Mouse (Mus musculus): ENCODE results near the gene Wnt16. TPM values are rescaled to one million over a fixed set of nuclear protein-coding genes. Genes with fewer than 3 reads are reported as not detected.

Gene Wnt16
- total RNA-seq, 1 experiment from 2014 or later, result not detected

GRCm38 (mm10) chr6:22297028-22297427, 9.0 kb downstream of the Wnt16 start:
- no peak for ATAC-seq (ENCODE audit: extremely low read depth, insufficient number of reproducible peaks, low FRiP score, poor library complexity, severe bottlenecking)

GRCm38 (mm10) chr6:22298059-22298458, 10.0 kb downstream of the Wnt16 start:
- ATAC-seq (ENCODE audit: extremely low read depth, insufficient number of reproducible peaks, low FRiP score, poor library complexity, severe bottlenecking), result no peak

- peak; percentile 80 for ATAC-seq (ENCODE audit: extremely low read depth, insufficient number of reproducible peaks, low FRiP score, poor library complexity, severe bottlenecking)
Observed at GRCm38 (mm10) chr6:22325364-22326072, 37.5 kb downstream of the Wnt16 start.

DNA sequence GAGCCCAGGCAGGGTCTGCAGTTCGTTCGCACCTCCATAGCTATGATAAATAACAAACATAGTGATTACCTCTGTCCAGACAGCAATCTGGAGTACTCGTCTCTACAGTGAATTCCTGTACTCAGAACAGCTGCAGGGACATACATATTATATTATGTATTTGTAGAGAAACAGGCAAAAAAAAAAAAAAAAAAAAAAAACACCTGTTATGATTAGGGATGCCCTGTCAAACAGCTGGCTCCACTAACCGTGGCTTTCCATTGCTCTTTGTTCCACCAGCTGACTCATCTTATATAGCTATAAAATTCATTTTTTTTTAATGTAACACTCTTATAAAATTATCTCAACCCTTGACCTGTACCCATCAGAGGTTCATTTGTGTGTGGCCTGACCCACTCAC, 38.3 kb downstream of the Wnt16 start:
- ATAC-seq (ENCODE audit: extremely low read depth, insufficient number of reproducible peaks, low FRiP score, poor library complexity, severe bottlenecking), result no peak

DNA sequence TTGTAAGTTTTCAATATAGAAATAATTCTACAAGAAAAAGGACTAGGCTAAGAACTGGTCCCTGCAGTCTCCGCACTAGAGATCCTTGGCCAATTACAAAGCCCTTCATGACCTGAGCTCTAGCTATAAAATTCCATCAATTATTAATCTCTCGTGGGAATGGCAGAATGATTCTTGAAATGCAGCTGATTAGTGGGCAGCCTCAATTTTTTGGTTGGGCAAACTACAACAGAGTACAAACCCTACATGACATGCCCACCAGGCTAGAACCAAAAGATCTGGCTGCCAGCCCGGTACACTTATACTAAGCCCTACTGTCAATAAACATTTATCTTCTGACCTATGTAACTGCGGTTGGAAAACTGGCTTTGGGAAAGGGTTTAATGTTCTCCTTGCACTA, 39.1 kb downstream of the Wnt16 start:
- ATAC-seq (ENCODE audit: extremely low read depth, insufficient number of reproducible peaks, low FRiP score, poor library complexity, severe bottlenecking), result no peak

GRCm38 (mm10) chr6:22327931-22328330, 39.9 kb downstream of the Wnt16 start:
- no peak for ATAC-seq (ENCODE audit: extremely low read depth, insufficient number of reproducible peaks, low FRiP score, poor library complexity, severe bottlenecking)

- ATAC-seq (ENCODE audit: extremely low read depth, insufficient number of reproducible peaks, low FRiP score, poor library complexity, severe bottlenecking), result peak; percentile 56
Observed at GRCm38 (mm10) chr6:22330169-22330960, 42.3 kb downstream of the Wnt16 start.

DNA sequence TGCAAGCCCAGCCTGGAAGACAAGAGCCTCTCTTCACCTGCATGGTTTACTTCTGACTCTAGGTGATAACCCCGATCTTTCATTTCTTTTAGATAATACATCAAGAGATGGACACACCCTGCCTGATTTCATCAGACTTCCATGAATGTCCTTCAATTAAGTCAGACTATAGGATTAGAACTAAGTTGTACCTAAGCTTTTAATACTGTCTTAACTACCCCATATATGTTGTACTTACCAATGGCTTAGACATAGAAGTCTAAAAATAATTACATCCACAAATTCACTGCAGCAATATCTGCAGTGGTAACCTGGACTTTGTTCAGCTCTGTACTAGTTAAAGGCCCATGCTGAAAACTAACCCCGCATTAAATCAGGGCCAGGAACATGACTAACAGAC, 44.5 kb downstream of the Wnt16 start:
- no peak for ATAC-seq (ENCODE audit: extremely low read depth, insufficient number of reproducible peaks, low FRiP score, poor library complexity, severe bottlenecking)

DNA sequence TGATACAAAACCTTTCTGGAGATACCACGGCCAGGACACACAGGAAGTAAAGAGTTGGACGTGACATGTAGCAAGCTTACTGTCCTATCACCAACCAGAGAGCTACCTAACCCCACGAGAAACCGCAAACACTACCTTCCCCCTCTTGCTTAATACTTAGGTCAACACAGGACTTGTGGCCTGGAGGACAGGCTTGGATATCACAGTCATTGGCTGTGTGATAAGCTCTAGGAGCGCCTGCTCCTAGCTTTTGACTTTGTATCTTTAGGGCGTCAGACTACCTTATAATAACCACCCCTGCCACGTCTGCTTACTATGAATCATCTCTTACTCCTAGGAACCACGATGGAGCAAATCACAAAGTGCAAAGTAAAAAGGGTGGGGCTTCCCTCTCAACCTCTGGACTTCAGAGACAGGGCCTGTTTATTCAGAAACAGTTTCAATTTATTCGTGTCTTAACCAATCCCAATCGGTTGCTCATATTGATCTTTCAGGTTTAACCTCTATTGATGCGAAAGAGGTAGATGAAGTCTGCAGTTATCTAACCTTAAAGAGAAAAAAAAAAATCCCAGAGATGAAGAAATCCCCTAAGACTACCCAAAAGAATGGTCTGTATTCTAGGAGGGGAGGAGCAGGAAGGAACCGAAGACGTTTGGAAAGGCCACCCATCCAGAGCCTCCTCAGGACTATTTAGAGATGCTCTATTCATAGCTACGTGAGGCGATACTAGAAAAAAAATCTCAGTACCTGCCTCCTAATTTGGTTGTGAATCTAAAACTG, 51.9 kb downstream of the Wnt16 start:
- ATAC-seq (ENCODE audit: extremely low read depth, insufficient number of reproducible peaks, low FRiP score, poor library complexity, severe bottlenecking), result peak; percentile 46; the same call in 1 of the 2 replicates

- no peak for ATAC-seq (ENCODE audit: extremely low read depth, insufficient number of reproducible peaks, low FRiP score, poor library complexity, severe bottlenecking)
Observed at GRCm38 (mm10) chr6:22340779-22341178, 52.8 kb downstream of the Wnt16 start.

DNA sequence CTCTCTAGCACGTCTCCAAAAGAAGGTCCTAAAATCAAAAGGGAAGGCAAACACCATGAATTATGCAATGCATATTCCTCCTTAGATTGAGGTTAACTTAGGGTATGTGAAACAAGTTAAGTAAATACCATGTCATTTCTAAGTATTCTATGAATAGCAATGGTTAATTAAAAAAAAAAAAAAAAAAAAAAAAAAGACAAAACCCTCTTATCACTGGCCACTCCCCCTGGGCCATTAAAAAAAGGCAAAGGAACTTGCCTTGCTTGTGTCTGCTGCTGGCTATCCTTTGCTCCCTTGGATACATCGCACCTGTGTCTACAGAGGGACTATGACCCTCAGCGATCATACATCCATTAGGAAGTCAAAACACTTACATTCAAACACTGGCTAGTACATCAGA, 55.3 kb downstream of the Wnt16 start:
- ATAC-seq (ENCODE audit: extremely low read depth, insufficient number of reproducible peaks, low FRiP score, poor library complexity, severe bottlenecking), result no peak

GRCm38 (mm10) chr6:22343706-22344105, 55.7 kb downstream of the Wnt16 start:
- no peak for ATAC-seq (ENCODE audit: extremely low read depth, insufficient number of reproducible peaks, low FRiP score, poor library complexity, severe bottlenecking)

GRCm38 (mm10) chr6:22344443-22344842, 56.4 kb downstream of the Wnt16 start:
- ATAC-seq (ENCODE audit: extremely low read depth, insufficient number of reproducible peaks, low FRiP score, poor library complexity, severe bottlenecking), result no peak

GRCm38 (mm10) chr6:22347132-22347902, 59.3 kb downstream of the Wnt16 start:
- peak; percentile 29; the same call in 1 of the 2 replicates for ATAC-seq (ENCODE audit: extremely low read depth, insufficient number of reproducible peaks, low FRiP score, poor library complexity, severe bottlenecking)

Other genes with a start within 250 kb of the Wnt16 start
- 63.2 and 74.1 TPM in 2 replicates for gene Fam3c, start 68.0 kb downstream of the Wnt16 start, total RNA-seq (2017)

All from neutrophil, adult 5-6 weeks (primary cell).